Mouse (Mus musculus): ENCODE data around the gene Cyth4.

Cyth4 gene

DNA sequence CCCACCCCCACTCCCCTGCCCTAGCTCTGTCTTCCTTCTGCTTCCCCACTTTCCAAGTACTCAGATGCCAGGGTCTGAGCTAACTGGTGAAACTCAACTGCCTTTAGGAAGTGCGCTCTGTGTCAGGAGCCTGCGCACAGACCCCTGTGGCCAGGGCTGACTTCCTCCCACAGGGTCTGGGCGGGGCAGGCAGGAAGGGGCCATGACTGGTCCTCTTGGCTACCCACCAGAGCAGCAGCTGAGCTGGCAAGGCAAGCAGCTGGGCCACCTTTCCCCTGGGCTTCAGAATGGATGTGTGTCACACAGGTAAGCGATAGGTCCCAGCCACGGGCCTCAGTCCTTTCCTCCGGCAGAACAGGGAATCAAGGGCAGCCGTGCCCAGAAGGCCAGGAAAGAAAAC is at the start of gene Cyth4:
TSS of gene Cyth4 (plus strand) at position 134 of the 400 bp plus-strand sequence.
- peak; percentile 38 for DNase-seq

DNA sequence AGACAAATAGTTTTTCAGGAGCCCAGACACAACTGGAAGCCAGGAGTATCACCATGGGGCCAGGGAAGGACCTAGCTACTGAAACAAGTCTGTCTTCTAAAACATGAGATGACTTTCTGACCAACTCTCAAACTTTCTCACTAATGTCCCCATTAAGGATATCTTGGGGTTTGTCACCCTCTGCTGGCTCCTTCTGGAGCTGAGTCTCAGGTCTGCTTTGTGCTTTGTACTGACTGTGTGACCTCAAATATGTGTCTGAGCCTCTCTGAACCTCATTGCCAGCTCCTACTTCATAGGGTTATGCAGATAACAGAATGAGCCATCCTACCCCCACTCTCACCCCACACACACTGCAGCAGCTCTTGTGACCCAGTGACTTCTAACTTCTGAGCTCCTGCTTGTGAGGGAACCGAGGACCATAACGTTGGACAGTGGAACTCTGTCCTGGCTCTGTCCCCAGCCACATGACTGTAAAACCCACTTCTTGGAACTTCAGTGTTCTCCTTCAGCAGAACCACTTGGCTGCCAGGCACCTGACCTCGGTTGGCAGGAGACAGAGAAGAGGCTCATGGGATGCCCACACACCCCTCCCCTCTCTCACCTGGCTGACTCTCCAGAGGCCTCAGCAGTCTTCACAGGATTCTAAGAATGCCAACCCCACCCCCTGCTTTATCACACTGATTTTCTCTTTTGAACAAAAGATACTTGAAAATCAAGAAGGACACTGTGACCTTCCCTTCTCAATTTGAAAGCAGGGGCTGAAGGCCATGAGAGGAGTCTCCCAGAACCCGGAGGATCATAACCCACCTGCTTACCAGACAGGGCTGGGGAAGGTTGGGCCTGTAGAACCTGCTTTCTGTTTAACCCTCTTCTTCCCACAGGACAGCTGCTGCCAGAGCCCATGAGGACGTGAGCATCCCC is 49.2 kb upstream of the Cyth4 start:
- DNase-seq: no peak

GRCm38 (mm10) chr15:78548336-78548665 is 48.5 kb upstream of the Cyth4 start:
- DNase-seq: no peak

GRCm38 (mm10) chr15:78548711-78549110 is 48.1 kb upstream of the Cyth4 start:
- DNase-seq: no peak

GRCm38 (mm10) chr15:78549189-78549734 is 47.6 kb upstream of the Cyth4 start:
- DNase-seq: no peak

GRCm38 (mm10) chr15:78554545-78555313 is 42.1 kb upstream of the Cyth4 start:
- DNase-seq: no peak

DNA sequence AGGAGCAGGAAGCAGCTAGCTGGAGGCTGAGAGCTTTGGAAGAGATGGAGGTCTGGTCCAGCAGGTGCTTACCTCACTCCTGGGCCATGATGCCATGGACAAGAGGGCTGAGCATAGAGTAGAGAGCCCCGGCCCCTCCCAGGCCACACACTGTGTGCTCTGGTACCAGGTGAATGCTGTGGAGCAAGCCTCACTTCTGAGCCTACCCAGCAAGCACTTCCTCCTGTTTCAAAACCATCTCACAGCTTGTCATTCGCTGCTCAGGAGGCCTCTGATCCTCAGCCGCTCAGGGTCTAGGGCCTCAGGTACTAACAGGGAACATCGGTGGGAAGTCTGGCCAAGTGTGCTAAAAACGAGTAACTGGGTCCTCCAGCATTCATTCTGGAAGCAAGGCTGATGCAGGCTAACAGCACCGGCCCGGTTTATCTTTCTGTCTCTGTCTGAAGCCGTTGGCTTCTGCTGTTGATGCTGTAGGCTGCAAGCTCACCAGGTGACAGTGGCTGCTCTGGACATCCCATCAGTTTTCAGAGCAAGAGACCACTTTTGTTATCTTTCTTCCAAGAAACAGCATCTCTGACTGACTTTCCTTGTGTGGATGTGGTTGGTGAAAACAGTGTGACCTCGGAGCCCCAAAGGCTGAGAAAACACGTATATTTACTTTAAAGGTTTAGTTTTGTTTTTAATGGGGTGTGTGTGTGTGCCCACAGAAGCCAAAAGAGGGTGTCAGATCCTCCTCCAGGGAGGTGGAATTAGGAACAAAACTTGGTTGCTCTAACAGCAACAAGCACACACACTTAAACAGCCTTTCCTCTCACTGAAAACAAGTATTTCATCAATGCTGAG is 38.9 kb upstream of the Cyth4 start:
- DNase-seq: no peak

DNA sequence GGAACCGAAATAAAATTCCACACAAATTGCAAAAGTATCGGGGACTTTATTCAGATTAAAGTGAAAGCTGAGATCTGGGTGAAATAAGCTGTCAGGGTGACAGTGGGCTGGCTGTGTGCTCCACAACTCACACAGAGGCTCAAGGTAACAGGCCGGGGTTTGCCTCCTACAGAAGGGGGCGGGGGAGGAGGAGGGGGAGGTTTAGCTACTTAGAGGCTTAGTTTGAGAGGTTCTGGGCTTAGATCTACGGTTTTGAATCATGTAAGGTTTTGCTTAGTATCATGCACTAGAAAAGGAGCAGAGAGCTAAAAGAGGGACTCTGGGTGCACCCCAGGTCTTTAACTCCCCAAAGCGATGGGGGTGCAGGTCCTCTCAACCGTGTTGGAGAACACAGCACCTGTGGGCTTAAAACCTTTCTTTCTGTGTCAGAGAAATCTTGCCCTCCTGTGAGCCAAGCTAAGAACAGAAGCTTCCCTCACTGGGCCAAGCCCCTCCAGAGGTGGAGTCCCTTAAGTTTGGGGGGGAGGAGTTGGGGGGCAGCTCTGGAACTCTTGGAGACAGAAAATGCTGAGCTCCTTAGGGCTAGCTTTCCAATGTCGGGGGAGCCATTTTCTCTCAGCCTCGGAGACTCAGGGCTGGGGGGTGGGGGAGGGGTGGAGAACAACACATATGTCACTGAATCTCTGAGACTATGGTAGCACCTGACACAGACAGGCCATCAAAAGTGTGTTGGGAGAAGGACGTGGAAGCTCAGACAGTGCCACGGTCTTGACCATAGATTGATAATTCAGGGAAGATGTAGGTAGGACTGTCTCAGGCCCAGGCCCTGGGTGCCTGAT is 37.5 kb upstream of the Cyth4 start:
- no peak for DNase-seq

DNA sequence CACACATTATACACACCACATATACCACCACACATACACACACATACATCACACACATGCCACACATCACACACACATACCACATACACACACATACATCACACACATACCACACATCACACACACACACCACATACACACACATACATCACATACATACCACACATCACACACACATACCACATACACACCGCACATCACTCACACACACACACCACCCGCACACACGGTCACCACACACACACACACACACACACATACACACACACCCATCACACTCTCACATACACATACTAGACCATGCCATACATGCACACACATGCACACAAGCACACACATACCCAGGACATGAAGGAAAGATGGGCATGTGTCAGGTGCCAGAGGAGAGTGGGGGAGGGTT is 33.5 kb upstream of the Cyth4 start:
- no peak for DNase-seq

- no peak for DNase-seq
Observed at GRCm38 (mm10) chr15:78563937-78564336, 32.9 kb upstream of the Cyth4 start.

DNA sequence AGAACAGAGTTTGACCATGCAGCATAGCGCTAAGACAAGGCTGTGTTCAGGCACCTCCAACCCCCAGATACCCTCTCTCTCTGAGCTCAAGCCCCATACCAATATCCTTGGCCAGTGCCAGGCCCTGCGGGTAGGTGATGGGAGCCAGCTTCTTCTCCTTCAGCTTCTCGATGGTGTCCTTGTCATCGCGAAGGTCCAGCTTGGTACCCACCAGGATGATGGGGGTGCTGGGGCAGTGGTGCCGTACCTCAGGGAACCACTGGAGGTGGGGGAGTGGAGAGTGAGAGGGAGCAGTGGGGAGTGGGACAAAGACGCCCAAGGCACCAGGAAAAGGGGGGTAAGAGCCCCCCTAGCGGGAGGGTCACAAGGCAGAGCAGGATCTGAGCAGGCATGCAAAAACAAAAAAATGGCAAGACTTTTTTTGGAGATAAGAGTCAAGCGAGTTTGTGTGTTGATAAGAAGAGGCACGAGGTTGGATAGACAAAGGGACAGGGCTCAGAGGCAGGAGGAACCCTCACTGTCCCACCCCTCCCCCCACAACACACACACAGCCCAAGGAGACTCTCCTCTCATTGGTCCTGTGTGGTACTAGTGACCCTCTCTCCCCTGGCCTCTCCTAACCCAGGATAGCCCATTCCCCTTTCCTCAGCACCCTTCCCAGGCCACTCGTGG is 31.9 kb upstream of the Cyth4 start:
- no peak for DNase-seq

DNA sequence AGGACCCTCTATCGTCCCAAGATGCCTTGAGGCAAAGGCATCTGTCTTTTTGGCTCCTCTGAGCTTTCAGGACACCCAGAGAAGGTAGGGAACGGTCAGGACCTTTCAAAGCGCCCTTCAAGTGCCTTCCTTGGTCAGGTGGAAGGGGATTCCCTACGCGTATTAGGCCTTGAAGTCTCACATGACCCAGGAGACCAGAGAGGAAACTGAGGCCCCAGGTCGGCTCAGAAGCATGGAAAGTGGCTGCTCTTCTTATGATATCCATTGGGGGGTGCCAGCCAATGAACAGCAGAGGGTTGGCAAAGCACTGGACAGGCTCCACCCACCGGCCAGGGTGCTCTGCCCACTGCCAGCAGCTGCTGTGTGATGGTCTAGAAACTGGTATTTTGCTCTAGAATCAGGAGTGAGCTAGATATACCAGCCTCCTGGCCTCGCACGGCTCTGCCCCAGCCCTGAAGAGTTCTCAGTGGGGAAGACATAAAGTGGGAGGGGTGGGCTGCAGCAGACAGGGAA is 29.2 kb upstream of the Cyth4 start:
- no peak for DNase-seq

GRCm38 (mm10) chr15:78570170-78570569 is 26.7 kb upstream of the Cyth4 start:
- no peak for DNase-seq

DNA sequence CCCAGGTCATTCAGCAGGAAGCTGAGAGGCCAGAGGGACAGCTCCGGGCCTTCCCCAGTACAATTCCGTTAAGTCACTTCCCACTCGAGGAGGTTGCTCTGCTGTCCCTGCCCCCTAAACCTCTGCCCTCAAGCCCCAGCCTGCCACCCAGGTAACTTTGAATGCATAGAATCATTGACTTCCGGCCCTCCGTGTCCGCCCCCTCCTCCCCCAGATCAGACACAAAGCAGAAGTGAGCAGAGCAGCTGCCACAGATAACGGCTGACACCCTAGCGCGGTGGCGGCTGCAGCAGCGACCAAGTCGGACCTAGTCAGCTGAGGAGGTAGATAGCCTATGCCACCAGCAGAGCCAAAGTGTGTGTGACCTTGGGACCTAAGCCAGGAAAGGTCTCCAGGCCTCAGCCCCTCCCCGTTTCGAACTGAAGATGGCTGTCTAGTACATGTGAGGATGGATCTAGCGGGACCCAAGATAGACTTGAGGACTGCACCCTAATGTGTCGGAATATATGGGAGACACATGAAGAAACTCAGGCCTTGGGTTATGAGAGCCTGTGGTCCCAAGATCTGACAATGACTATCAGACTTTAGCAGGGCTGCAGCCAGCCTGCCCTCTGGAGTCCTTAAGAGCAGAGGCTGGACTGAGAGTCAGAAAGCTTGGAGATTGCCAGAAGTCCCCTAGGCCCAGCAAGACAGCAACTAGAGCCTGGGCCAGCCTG is 25.1 kb upstream of the Cyth4 start:
- DNase-seq: no peak

DNA sequence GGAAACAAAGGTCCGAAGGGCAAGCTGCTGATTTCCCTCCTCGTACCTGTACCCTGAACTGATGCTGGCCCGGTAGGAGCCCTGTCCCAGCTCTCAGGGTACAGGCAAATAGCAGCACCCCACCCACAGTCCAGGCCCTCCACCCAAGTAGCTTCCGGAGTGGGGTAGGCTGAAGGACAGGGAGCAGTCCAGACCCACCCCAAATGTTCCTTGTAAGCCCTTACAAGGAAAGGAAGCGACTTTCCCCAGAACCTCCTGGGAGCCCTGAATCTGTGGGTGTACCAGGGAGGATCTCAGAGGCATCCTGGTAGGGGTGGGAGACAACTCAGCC is 24.6 kb upstream of the Cyth4 start:
- DNase-seq: no peak

GRCm38 (mm10) chr15:78572658-78573397 is 24.0 kb upstream of the Cyth4 start, which contains the start of gene Rac2:
Gene Rac2 (minus strand): TSS chr15:78572783.
- no peak for DNase-seq

- DNase-seq: no peak
Observed at GRCm38 (mm10) chr15:78576284-78576810, 20.5 kb upstream of the Cyth4 start.

GRCm38 (mm10) chr15:78583352-78583751 is 13.5 kb upstream of the Cyth4 start:
- DNase-seq: peak; percentile 17

DNA sequence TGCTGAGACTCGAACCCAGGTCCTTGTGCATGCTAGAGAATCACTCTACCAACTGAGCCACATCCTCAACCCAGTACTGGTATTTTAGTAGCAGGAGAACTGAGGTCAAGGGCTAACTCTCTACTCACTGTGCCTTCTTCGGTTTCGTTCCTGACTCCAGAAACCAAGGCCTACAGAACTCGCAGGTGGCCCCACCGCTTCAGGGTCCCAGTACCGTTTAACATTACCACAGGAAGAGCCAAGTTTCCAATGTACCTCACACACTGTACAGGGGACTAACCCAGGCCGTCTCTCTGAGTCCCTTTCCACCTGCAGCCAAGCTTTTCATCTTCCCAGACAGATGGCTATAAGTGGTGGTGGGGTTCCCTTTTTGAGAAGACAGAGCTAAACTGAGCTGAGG is 11.4 kb upstream of the Cyth4 start:
- DNase-seq: no peak

All from right cerebral cortex, postnatal 14 days (tissue).